Mouse (Mus musculus): Measurements from ENCODE around the gene Foxn3. TPM values are rescaled to one million over a fixed set of nuclear protein-coding genes. Genes with fewer than 3 reads are reported as not detected.

Foxn3 gene
- polyA plus RNA-seq, 1 experiment, result 61.0 TPM

DNA sequence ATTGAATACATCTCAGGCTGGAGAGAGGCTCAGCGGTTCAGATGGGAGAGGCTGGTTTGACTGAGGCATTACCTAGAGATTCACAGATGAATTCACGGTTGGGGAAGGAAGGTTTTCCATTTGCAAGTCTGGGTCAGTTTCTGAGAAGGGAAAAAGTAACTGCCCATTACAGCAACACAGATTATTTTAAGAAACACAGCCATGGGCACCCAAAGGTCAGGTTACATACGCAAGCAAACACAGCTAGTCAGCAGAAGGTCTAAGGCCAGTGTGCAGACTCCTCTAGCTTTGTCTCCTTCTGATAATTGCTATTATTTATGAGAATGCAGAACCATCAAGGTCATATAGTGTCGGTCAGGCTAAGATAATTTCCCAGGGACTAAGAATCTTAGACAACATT, 284.0 kb downstream of the Foxn3 start:
- H3K4me3 ChIP-seq (ENCODE audit: low read depth, low read length), result no peak overlapping the region
- no peaks in the 10 kb centered on the region for H3K27me3 ChIP-seq (ENCODE audit: control insufficient read depth, insufficient read depth, low read length, poor library complexity, severe bottlenecking)
- no peaks in the 10 kb centered on the region for H3K9me3 ChIP-seq (replicated peaks; ENCODE audit: control insufficient read depth, insufficient read depth, low read length, poor library complexity, severe bottlenecking)
- H3K4me1 ChIP-seq (ENCODE audit: control insufficient read depth, insufficient read depth, low read length), result no peaks in the 10 kb centered on the region
- no peak overlapping the region for H3K9ac ChIP-seq (ENCODE audit: low read depth, poor library complexity, severe bottlenecking)
- H3K36me3 ChIP-seq (ENCODE audit: control insufficient read depth, insufficient read depth, low read length, poor library complexity, severe bottlenecking), result no peaks in the 10 kb centered on the region
- TF ChIP-seq EP300 (IDR thresholded peaks at IDR 0.05; ENCODE audit: insufficient read depth, low read depth, low read length) (no peak), CTCF (IDR thresholded peaks at IDR 0.05; ENCODE audit: low read depth, low read length) (no peak), POLR2A (IDR thresholded peaks at IDR 0.05; ENCODE audit: insufficient read depth, low read length) (no peak)
- no peak overlapping the region for H3K27ac ChIP-seq (ENCODE audit: insufficient read depth, low read length)

GRCm38 (mm10) chr12:99274589-99274988, 288.8 kb downstream of the Foxn3 start:
- no peaks in the 10 kb centered on the region for H3K27me3 ChIP-seq (ENCODE audit: control insufficient read depth, insufficient read depth, low read length, poor library complexity, severe bottlenecking)
- no peaks in the 10 kb centered on the region for H3K9me3 ChIP-seq (replicated peaks; ENCODE audit: control insufficient read depth, insufficient read depth, low read length, poor library complexity, severe bottlenecking)
- H3K36me3 ChIP-seq (ENCODE audit: control insufficient read depth, insufficient read depth, low read length, poor library complexity, severe bottlenecking), result no peaks in the 10 kb centered on the region
- no peaks in the 10 kb centered on the region for H3K4me1 ChIP-seq (ENCODE audit: control insufficient read depth, insufficient read depth, low read length)
- no peak for TF ChIP-seq CTCF (IDR thresholded peaks at IDR 0.05; ENCODE audit: low read depth, low read length)
- no peak for TF ChIP-seq EP300 (IDR thresholded peaks at IDR 0.05; ENCODE audit: insufficient read depth, low read depth, low read length)
- no peak for TF ChIP-seq POLR2A (IDR thresholded peaks at IDR 0.05; ENCODE audit: insufficient read depth, low read length)
- H3K27ac ChIP-seq (ENCODE audit: insufficient read depth, low read length), result no peak overlapping the region
- no peak overlapping the region for H3K4me3 ChIP-seq (ENCODE audit: low read depth, low read length)
- no peak overlapping the region for H3K9ac ChIP-seq (ENCODE audit: low read depth, poor library complexity, severe bottlenecking)

GRCm38 (mm10) chr12:99269396-99269795, 294.0 kb downstream of the Foxn3 start:
- no peaks in the 10 kb centered on the region for H3K36me3 ChIP-seq (ENCODE audit: control insufficient read depth, insufficient read depth, low read length, poor library complexity, severe bottlenecking)
- TF ChIP-seq POLR2A (IDR thresholded peaks at IDR 0.05; ENCODE audit: insufficient read depth, low read length), result no peak
- no peak for TF ChIP-seq EP300 (IDR thresholded peaks at IDR 0.05; ENCODE audit: insufficient read depth, low read depth, low read length)
- no peak for TF ChIP-seq CTCF (IDR thresholded peaks at IDR 0.05; ENCODE audit: low read depth, low read length)
- no peak overlapping the region for H3K4me3 ChIP-seq (ENCODE audit: low read depth, low read length)
- H3K9me3 ChIP-seq (replicated peaks; ENCODE audit: control insufficient read depth, insufficient read depth, low read length, poor library complexity, severe bottlenecking), result no peaks in the 10 kb centered on the region
- no peak overlapping the region for H3K27ac ChIP-seq (ENCODE audit: insufficient read depth, low read length)
- H3K4me1 ChIP-seq (ENCODE audit: control insufficient read depth, insufficient read depth, low read length), result peaks cover 2% of the 10 kb centered on the region
- H3K27me3 ChIP-seq (ENCODE audit: control insufficient read depth, insufficient read depth, low read length, poor library complexity, severe bottlenecking), result no peaks in the 10 kb centered on the region
- no peak overlapping the region for H3K9ac ChIP-seq (ENCODE audit: low read depth, poor library complexity, severe bottlenecking)

GRCm38 (mm10) chr12:99268954-99269353, 294.4 kb downstream of the Foxn3 start:
- TF ChIP-seq CTCF (IDR thresholded peaks at IDR 0.05; ENCODE audit: low read depth, low read length), result no peak
- TF ChIP-seq EP300 (IDR thresholded peaks at IDR 0.05; ENCODE audit: insufficient read depth, low read depth, low read length), result no peak
- no peak for TF ChIP-seq POLR2A (IDR thresholded peaks at IDR 0.05; ENCODE audit: insufficient read depth, low read length)
- no peak overlapping the region for H3K27ac ChIP-seq (ENCODE audit: insufficient read depth, low read length)
- no peak overlapping the region for H3K9ac ChIP-seq (ENCODE audit: low read depth, poor library complexity, severe bottlenecking)
- peaks cover 2% of the 10 kb centered on the region for H3K4me1 ChIP-seq (ENCODE audit: control insufficient read depth, insufficient read depth, low read length)
- no peaks in the 10 kb centered on the region for H3K36me3 ChIP-seq (ENCODE audit: control insufficient read depth, insufficient read depth, low read length, poor library complexity, severe bottlenecking)
- H3K9me3 ChIP-seq (replicated peaks; ENCODE audit: control insufficient read depth, insufficient read depth, low read length, poor library complexity, severe bottlenecking), result no peaks in the 10 kb centered on the region
- no peak overlapping the region for H3K4me3 ChIP-seq (ENCODE audit: low read depth, low read length)
- H3K27me3 ChIP-seq (ENCODE audit: control insufficient read depth, insufficient read depth, low read length, poor library complexity, severe bottlenecking), result no peaks in the 10 kb centered on the region

- Histone ChIP-seq H3K36me3 (ENCODE audit: control insufficient read depth, insufficient read depth, low read length, poor library complexity, severe bottlenecking) (no peaks in the 10 kb centered on the region), H3K4me3 (ENCODE audit: low read depth, low read length) (no peak overlapping the region), H3K27me3 (ENCODE audit: control insufficient read depth, insufficient read depth, low read length, poor library complexity, severe bottlenecking) (no peaks in the 10 kb centered on the region), H3K27ac (ENCODE audit: insufficient read depth, low read length) (no peak overlapping the region), H3K9ac (ENCODE audit: low read depth, poor library complexity, severe bottlenecking) (no peak overlapping the region), H3K4me1 (ENCODE audit: control insufficient read depth, insufficient read depth, low read length) (peaks cover 2% of the 10 kb centered on the region), H3K9me3 (replicated peaks; ENCODE audit: control insufficient read depth, insufficient read depth, low read length, poor library complexity, severe bottlenecking) (no peaks in the 10 kb centered on the region)
- TF ChIP-seq CTCF (IDR thresholded peaks at IDR 0.05; ENCODE audit: low read depth, low read length) (no peak), POLR2A (IDR thresholded peaks at IDR 0.05; ENCODE audit: insufficient read depth, low read length) (no peak), EP300 (IDR thresholded peaks at IDR 0.05; ENCODE audit: insufficient read depth, low read depth, low read length) (no peak)
Observed at GRCm38 (mm10) chr12:99267732-99268131, 295.6 kb downstream of the Foxn3 start.

DNA sequence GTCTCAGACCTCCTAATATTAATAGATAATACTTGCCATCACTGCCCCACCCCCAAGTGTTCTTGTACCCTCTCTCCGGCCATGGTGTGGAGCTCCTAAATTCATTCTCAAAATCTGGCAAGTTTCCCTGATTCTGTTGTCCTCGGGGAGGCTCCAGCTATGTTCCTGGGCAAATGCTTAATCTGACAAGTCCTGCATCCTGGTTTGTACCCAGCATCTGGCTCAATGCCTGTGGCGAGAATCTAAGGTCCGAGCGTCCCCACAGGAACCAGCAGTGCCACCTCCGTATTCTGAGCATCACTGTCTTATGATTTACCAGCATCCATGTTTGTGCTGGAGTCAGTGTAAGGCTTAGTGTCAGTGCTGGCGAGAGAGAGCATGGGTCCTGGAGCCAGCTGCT, 296.9 kb downstream of the Foxn3 start:
- TF ChIP-seq EP300 (IDR thresholded peaks at IDR 0.05; ENCODE audit: insufficient read depth, low read depth, low read length) (no peak), POLR2A (IDR thresholded peaks at IDR 0.05; ENCODE audit: insufficient read depth, low read length) (no peak), CTCF (IDR thresholded peaks at IDR 0.05; ENCODE audit: low read depth, low read length) (no peak)
- Histone ChIP-seq H3K9ac (ENCODE audit: low read depth, poor library complexity, severe bottlenecking) (no peak overlapping the region), H3K4me1 (ENCODE audit: control insufficient read depth, insufficient read depth, low read length) (peaks cover 2% of the 10 kb centered on the region), H3K4me3 (ENCODE audit: low read depth, low read length) (no peak overlapping the region), H3K27ac (ENCODE audit: insufficient read depth, low read length) (no peak overlapping the region), H3K36me3 (ENCODE audit: control insufficient read depth, insufficient read depth, low read length, poor library complexity, severe bottlenecking) (no peaks in the 10 kb centered on the region), H3K27me3 (ENCODE audit: control insufficient read depth, insufficient read depth, low read length, poor library complexity, severe bottlenecking) (no peaks in the 10 kb centered on the region), H3K9me3 (replicated peaks; ENCODE audit: control insufficient read depth, insufficient read depth, low read length, poor library complexity, severe bottlenecking) (no peaks in the 10 kb centered on the region)

All from ES-Bruce4 (cell line).